Mouse (Mus musculus) neural tube, embryonic 10.5 days (tissue): ENCODE data around the gene Galp.

Source experiments
- DNase-seq: peaks from one replicate; pipeline ENCODE4 v3.0.0-alpha.2; 2017; ENCODE audit warnings: low spot score; ENCODE audit errors: extremely low spot score

Galp gene

GRCm38 (mm10) chr7:6196790-6197189 is at the start of gene Galp:
TSS of gene Galp (plus strand) at chr7:6197090.
- no peak for DNase-seq

- no peak for DNase-seq
Measured at GRCm38 (mm10) chr7:6147688-6148087, 49.2 kb upstream of the Galp start.

- no peak for DNase-seq
Measured at GRCm38 (mm10) chr7:6151266-6151665, 45.6 kb upstream of the Galp start.

- no peak for DNase-seq
Measured at GRCm38 (mm10) chr7:6152036-6152435, 44.9 kb upstream of the Galp start.

GRCm38 (mm10) chr7:6153131-6153530 is 43.8 kb upstream of the Galp start:
- no peak for DNase-seq

GRCm38 (mm10) chr7:6154164-6154563 is 42.7 kb upstream of the Galp start:
- no peak for DNase-seq

GRCm38 (mm10) chr7:6155031-6155872 is 41.6 kb upstream of the Galp start:
- peak; percentile 88 for DNase-seq

GRCm38 (mm10) chr7:6155901-6156411 is 40.9 kb upstream of the Galp start, which contains the start of gene Zfp787:
TSS of gene Zfp787 (minus strand) at chr7:6155997.
- peak; percentile 96 for DNase-seq

- DNase-seq, result no peak
Measured at GRCm38 (mm10) chr7:6156901-6157472, 39.9 kb upstream of the Galp start.

- DNase-seq, result no peak
Measured at GRCm38 (mm10) chr7:6157479-6157878, 39.4 kb upstream of the Galp start.

GRCm38 (mm10) chr7:6159604-6160003 is 37.3 kb upstream of the Galp start:
- DNase-seq, result no peak

- no peak for DNase-seq
Measured at GRCm38 (mm10) chr7:6161541-6161940, 35.3 kb upstream of the Galp start.

GRCm38 (mm10) chr7:6162172-6162571 is 34.7 kb upstream of the Galp start:
- DNase-seq, result no peak

- DNase-seq, result no peak
Measured at GRCm38 (mm10) chr7:6164671-6165070, 32.2 kb upstream of the Galp start.

GRCm38 (mm10) chr7:6169403-6169802 is 27.5 kb upstream of the Galp start:
- DNase-seq, result no peak

- DNase-seq, result no peak
Measured at GRCm38 (mm10) chr7:6170391-6170790, 26.5 kb upstream of the Galp start.

- no peak for DNase-seq
Measured at GRCm38 (mm10) chr7:6170871-6171270, 26.0 kb upstream of the Galp start.

GRCm38 (mm10) chr7:6171444-6172005 is 25.4 kb upstream of the Galp start:
- DNase-seq, result peak; percentile 64

GRCm38 (mm10) chr7:6172006-6172649 is 24.8 kb upstream of the Galp start, which contains the start of gene Zfp444:
TSS of gene Zfp444 (plus strand) at chr7:6172226.
- peak; percentile 92 for DNase-seq

GRCm38 (mm10) chr7:6172674-6173244 is 24.1 kb upstream of the Galp start:
- no peak for DNase-seq

- DNase-seq, result no peak
Measured at GRCm38 (mm10) chr7:6173872-6174271, 23.0 kb upstream of the Galp start.
